Mouse (Mus musculus): ENCODE measurements around the gene Pde6h. TPM values are rescaled to one million over a fixed set of nuclear protein-coding genes. Genes with fewer than 3 reads are reported as not detected.
A peak's percentile ranks its signal among the peaks of the same experiment; 100 is the strongest.

The Pde6h gene
- total RNA-seq, 2 experiments from 2014 or later: 1.6 to 3.0 TPM

DNA sequence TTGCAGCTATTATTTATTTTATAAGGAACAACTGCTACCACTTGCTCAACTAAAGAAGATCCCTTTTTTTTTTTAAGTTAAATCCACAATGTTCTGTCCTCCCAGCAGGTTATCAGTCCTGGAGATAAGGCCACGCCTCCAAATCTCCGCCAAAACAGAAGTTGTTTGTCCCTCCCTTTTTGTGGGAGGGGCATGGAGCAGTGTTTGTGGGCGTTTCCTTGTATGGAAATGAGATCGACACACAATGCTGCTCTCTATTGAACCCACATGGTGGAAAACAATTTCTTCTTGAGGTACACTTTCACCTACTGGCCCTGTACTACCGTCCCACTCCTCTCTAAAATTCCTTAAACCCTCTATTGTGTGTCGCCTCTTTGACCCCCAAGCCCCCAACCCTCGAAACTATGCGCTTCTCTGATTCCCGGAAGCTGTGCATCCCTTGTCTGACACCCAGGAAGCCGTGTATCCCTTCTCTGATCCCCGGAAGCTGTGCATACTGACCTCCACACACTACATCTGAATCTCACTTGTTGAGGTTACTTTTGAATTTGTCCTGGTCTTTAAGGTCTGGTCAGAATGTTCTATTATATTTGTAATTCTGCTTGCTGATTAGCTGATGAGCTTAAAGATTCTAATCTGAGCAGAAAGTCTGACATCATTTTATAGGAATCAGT is 66.3 kb downstream of the Pde6h start:
- DNase-seq (ENCODE audit: extremely low spot score in 1 of 2, low spot score in 2 of 2): no peak
- intact Hi-C loops (cut with DNase I): no loop called here
- Histone ChIP-seq H3K27ac (no peak overlapping the region), H3K4me3 (no peak overlapping the region)
- TF ChIP-seq CTCF (IDR thresholded peaks at IDR 0.05): no peak

DNA sequence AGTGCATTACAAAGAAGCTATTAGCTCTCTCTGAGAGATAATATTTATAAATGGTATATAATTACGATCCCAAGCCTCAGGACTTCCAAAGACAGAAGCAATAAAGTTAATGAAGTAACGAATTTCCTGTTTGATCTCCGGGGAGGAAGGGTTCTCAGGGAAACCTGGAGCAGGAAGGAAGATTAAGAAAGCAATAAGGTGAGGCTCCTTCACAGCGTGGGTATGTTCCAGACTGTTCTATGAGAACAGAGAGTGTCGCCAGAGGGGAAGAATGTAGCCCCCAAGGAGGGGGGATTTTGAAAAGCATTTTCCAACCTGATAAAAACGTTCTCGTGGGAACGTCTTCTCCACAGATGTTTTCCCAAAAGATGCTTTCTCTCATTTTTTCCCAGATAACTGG is 66.9 kb downstream of the Pde6h start:
- TF ChIP-seq CTCF (IDR thresholded peaks at IDR 0.05): no peak
- no peak for DNase-seq (ENCODE audit: extremely low spot score in 1 of 2, low spot score in 2 of 2)
- Histone ChIP-seq H3K4me3 (no peak overlapping the region), H3K27ac (no peak overlapping the region)
- intact Hi-C loops (cut with DNase I): no loop called here

DNA sequence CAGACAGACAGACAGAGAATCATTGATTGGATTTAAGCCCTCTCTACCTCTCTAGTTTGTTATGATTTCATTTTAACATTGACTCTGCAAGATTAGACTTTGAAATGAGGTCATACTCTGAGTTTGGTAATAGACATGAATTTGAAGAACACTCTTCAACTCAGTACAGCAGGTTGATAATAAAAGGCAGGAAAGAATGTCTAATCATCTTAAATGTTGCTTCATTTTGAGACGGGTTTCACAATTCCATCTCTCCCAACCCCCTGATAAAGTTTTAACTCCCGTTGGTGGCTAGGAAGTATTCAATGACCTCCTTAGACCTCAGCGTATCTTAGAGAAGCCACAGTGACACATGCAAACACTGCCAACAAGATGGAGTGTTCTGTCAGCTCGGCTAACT is 69.9 kb downstream of the Pde6h start:
- TF ChIP-seq CTCF (IDR thresholded peaks at IDR 0.05): no peak
- intact Hi-C loops (cut with DNase I): no loop called here
- H3K4me3 ChIP-seq: no peak overlapping the region
- no peak for DNase-seq (ENCODE audit: extremely low spot score in 1 of 2, low spot score in 2 of 2)
- H3K27ac ChIP-seq: no peak overlapping the region

DNA sequence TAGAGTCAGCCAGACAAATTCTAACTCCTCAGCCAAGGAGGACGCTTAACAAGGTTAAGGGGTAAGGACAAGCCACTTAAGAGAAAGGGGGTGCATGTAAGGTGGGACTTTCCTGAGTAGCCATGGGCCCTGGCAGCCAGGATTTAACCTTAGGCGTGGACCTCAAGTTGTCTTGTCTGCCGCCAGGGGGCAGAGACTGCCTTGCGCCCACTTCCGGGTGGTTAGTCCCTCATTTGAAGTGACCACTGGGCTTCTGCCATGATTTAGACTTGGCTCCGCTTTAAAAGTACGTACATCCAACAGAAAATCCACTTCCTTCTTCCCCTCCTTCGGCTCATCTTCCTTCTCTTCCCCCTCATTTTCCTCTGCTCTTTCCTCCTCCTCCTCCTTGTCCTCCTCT is 71.9 kb downstream of the Pde6h start:
- Histone ChIP-seq H3K4me3 (no peak overlapping the region), H3K27ac (no peak overlapping the region)
- peak; percentile 11 for TF ChIP-seq CTCF (IDR thresholded peaks at IDR 0.05)
- no peak for DNase-seq (ENCODE audit: extremely low spot score in 1 of 2, low spot score in 2 of 2)
- intact Hi-C loops (cut with DNase I): loop anchor here (5.0 kb wide), 1 partner anchor 172 kb away; no protein-coding TSS in a partner anchor

DNA sequence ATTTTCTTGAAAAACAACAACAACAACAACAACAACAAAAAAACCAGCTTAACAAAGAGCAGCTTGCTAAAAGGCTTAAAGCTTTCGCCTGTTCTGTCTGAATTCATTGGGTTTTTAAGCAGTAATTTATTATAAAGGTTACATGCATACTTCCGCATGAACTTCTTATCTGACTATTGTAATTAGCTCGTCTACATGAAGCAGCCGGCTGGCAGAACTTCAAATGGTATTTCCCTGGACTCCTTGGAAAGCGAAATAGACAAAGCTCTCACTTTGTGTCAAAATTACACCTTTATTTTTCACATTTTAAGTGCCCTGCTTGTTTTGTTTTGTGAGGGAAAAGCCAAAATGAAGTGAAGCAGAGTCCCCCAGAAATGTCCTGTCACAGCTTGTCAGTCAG is 72.7 kb downstream of the Pde6h start:
- no peak overlapping the region for H3K4me3 ChIP-seq
- intact Hi-C loops (cut with DNase I): loop anchor here (5.0 kb wide), 1 partner anchor 171 kb away; no protein-coding TSS in a partner anchor
- no peak for TF ChIP-seq CTCF (IDR thresholded peaks at IDR 0.05)
- DNase-seq (ENCODE audit: extremely low spot score in 1 of 2, low spot score in 2 of 2): no peak
- H3K27ac ChIP-seq: no peak overlapping the region

DNA sequence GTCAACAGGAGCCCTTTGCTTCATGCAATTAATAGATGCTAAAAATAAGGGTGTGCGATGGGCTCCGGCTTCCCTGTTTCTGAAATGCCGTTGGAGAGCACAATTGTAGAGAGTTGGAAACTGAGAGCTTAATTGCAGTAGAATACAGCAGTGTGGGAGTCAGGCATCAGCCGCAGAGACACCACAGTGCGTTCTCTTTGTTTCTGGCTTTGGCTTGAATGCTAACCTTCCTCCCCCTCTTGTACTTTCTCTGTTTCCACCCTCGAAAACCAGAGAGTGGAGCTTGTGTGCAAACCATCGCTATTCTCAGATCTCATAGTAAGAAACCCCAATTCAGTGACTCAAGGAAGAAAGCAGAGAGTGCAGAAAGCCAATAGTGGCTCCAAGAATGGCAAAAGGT is 74.5 kb downstream of the Pde6h start:
- H3K27ac ChIP-seq: no peak overlapping the region
- DNase-seq (ENCODE audit: extremely low spot score in 1 of 2, low spot score in 2 of 2): peak; percentile 25 to 31
- intact Hi-C loops (cut with DNase I): loop anchor here (5.0 kb wide), 1 partner anchor 169 kb away; no protein-coding TSS in a partner anchor

DNA sequence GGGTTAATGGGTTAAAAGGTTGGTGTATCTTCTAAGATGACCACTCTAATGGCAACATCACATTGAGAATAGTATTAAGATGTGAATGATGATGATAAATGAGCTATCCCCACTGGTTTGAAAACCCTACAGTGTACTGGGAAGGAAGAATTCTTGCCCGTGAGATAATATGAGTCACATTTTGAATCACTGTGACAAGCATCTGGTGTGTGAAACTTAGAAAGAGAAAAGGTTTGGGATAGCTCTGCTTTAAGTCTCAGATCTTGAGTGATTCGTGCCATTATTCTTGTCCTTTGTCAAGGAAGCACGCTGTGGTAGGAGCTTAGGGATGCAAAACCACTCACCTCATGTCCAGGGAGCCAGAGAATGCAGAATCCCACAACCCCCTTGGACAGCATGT is 75.4 kb downstream of the Pde6h start:
- no peak for TF ChIP-seq CTCF (IDR thresholded peaks at IDR 0.05)
- no peak overlapping the region for H3K27ac ChIP-seq

More for the DNA sequence above, 74.5 kb downstream of the Pde6h start:
- no peak overlapping the region for H3K4me3 ChIP-seq
- TF ChIP-seq CTCF (IDR thresholded peaks at IDR 0.05): no peak

DNA sequence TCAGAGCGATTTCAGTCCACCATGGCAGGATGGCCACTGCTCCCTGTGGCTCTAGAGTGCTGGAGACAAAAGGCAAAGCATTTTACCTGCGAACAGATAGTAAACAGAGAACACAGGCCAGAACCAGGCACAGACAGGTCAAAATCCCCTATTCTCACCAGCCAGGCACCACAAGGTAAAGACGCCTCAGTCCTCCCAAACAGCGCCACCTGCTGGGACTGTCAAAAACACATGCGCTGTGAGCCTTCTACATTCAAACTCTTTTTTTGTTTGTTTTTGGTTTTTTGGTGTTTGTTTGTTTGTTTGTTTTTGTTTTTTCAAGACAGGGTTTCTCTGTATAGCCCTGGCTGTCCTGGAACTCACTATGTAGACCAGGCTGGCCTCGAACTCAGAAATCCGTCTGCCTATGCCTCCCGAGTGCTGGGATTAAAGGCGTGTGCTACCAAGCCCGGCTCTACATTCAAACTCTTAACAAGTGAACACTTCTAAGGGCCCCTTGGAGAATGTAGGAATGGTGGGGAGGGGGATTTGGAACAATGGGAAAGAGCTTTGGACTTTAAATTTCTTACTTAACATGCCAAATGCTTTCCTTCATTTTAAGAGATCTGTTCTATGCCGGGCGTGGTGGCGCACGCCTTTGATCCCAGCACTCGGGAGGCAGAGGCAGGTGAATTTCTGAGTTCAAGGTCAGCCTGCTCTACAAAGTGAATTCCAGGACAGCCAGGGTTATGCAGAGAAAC is 76.2 kb downstream of the Pde6h start:
- no peak for DNase-seq (ENCODE audit: extremely low spot score in 1 of 2, low spot score in 2 of 2)
- H3K27ac ChIP-seq: no peak overlapping the region
- no peak overlapping the region for H3K4me3 ChIP-seq
- intact Hi-C loops (cut with DNase I): loop anchor here (5.0 kb wide), 1 partner anchor 167 kb away; no protein-coding TSS in a partner anchor
- TF ChIP-seq CTCF (IDR thresholded peaks at IDR 0.05): peak; percentile 45

More for the DNA sequence above, 75.4 kb downstream of the Pde6h start:
- DNase-seq (ENCODE audit: extremely low spot score in 1 of 2, low spot score in 2 of 2): no peak
- intact Hi-C loops (cut with DNase I): loop anchor here (5.0 kb wide), 1 partner anchor 168 kb away; no protein-coding TSS in a partner anchor
- H3K4me3 ChIP-seq: no peak overlapping the region

DNA sequence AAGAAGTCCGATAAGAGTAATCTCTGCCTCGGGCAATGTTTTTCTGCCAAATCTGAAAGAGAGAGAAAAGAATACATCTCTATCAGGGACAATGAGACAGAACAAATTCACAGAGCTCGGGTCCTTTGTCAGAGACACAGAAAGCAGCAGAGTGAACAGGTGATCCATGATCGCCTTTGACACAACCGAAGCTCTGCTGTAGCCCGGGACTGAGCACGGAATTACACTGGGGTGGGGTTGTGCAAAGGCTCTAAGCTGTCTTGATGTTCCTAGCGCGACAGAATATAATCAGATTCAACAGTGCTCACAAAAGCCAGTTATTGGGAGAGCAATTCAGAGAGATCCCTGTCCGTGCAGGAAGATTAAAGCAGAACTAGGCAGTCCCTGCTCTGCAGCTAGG is 77.1 kb downstream of the Pde6h start:
- Histone ChIP-seq H3K27ac (no peak overlapping the region), H3K4me3 (no peak overlapping the region)
- TF ChIP-seq CTCF (IDR thresholded peaks at IDR 0.05): no peak
- DNase-seq (ENCODE audit: extremely low spot score in 1 of 2, low spot score in 2 of 2): no peak
- intact Hi-C loops (cut with DNase I): no loop called here

DNA sequence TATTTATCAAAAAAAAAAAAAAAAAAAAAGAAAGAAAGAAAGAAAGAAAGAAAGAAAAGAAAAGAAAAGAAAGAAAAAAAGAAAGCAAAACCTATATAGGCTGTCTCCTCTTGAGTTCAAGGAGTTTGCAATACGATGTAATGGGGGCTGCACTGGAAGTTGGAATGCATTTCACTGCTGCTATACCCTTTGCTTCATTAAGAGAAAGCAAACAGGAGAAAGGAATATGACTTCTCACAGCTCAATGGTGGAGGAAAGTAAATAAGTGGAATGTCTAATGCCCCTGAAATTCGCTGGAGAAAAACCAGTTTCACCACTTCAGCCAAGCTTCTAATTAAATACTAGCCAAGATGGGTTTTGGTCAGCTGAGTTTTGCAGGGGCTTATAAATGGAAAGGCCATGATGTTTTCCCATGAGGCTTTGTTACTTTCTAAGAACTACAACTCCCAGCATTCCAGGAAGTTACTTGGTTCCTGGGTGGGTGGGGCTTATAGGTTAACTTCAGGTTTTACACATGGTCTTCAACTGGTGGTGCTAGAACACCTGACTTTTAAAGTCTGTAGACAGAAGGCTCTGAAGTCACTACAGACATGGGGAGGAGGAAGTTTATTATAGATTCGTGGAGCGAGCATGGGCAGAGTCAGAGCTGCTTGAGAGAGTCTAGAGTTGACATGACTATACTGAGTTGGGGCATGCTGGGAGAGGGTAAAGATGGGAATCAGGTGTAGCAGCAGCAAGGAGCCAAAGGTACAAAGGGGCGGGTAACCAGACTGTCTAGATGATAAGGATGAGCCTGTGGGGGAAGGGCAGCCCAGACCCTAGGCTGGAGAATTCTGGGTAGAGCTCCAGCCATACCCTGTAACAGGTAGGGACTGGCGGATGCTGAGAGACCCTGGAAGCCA is 77.9 kb downstream of the Pde6h start:
- H3K27ac ChIP-seq: no peak overlapping the region
- intact Hi-C loops (cut with DNase I): no loop called here

DNA sequence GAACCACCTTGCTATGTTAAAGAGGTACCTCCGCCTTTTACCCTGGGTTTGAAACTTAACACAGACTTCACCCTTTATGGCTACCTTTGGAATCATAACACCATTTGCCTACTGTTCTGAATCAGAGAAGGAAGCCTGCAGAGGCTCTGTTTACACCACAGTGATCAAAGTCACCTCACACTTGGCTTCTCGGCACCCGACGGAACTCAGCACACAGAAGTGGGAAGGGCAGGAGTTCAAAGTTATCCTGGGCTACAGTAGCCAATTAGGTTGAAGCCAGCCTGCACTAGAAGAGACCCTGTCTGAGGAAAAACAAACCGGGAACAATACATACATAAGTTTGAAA is 78.5 kb downstream of the Pde6h start:
- DNase-seq (ENCODE audit: extremely low spot score in 1 of 2, low spot score in 2 of 2): no peak
- H3K4me3 ChIP-seq: no peak overlapping the region
- no peak overlapping the region for H3K27ac ChIP-seq
- intact Hi-C loops (cut with DNase I): no loop called here
- TF ChIP-seq CTCF (IDR thresholded peaks at IDR 0.05): no peak

More for the DNA sequence above, 77.9 kb downstream of the Pde6h start:
- no peak overlapping the region for H3K4me3 ChIP-seq
- no peak for DNase-seq (ENCODE audit: extremely low spot score in 1 of 2, low spot score in 2 of 2)
- no peak for TF ChIP-seq CTCF (IDR thresholded peaks at IDR 0.05)

DNA sequence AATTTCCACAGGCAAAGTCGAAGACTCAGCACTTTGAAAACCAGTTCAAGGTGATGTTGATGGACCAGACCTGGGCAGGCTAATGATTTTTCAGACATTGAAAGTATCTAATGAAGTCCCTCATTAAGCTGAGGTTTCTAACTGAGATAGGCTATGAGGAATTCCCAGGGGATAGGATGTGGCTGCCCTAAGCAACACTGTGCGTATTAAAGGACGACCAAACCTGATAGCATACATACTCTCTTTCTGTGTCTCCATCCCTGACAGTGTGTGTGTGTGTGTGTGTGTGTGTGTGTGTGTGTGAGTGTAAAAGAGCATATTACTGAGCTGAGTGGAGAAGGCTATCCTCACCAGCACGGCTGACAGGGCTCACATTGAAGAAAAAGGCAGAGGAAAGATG is 80.7 kb downstream of the Pde6h start:
- no peak for TF ChIP-seq CTCF (IDR thresholded peaks at IDR 0.05)
- DNase-seq (ENCODE audit: extremely low spot score in 1 of 2, low spot score in 2 of 2): no peak
- intact Hi-C loops (cut with DNase I): no loop called here
- no peak overlapping the region for H3K27ac ChIP-seq
- no peak overlapping the region for H3K4me3 ChIP-seq
